ENCODE assay signal across 10 mouse cellular contexts in genomic region chr1:38392928-38393327, GRCm38 (mm10).
DNase-seq lines count a peak whose midpoint lies in the region; ATAC-seq and TF ChIP-seq lines count a peak whose summit lies in the region.
"Had no signal": no experiment of that assay in that cellular context is flagged by ENCODE, and none has a peak within 500 bp of the region (broad histone marks: within the 10 kb centered on the region; RNA-seq: fewer than 3 reads in every experiment).

No protein-coding gene starts in this region.

- no peak for TF ChIP-seq EP300 in stomach, postnatal 0 days (optimal IDR thresholded peaks at IDR 0.05)

- DNase-seq in forebrain, embryonic 10.5 days (ENCODE audit: extremely low spot score, low spot score): peak; percentile 44
- DNase-seq in ES-CJ7 (ENCODE audit: low read depth, low spot score): peak; percentile 63
- DNase-seq in cerebellum, adult 9-11 months: peak; percentile 21
- peak; percentile 78 for DNase-seq in gastrocnemius, postnatal 10 days
- DNase-seq in layer of hippocampus, adult 8-10 months (ENCODE audit: low spot score in 2 of 2): peak; percentile 49 to 71
- peak; percentile 92 for DNase-seq in lung, postnatal 36 days
- peak; percentile 63 for DNase-seq in stomach, postnatal 0 days (ENCODE audit: low spot score)

- H3K27ac ChIP-seq in forebrain, embryonic 10.5 days: no peak overlapping the region
- H3K27ac ChIP-seq in forebrain, embryonic 13.5 days: no peak overlapping the region
- no peak overlapping the region for H3K27ac ChIP-seq in stomach, postnatal 0 days (replicated peaks)
- H3K27ac ChIP-seq: limb, embryonic 12.5 days had no signal

- TF ChIP-seq CTCF in stomach, postnatal 0 days (IDR thresholded peaks at IDR 0.05; ENCODE audit: low read depth): peak; percentile 82

- H3K36me3 ChIP-seq in forebrain, embryonic 10.5 days (replicated peaks): no peaks in the 10 kb centered on the region
- no peaks in the 10 kb centered on the region for H3K36me3 ChIP-seq in forebrain, embryonic 13.5 days (ENCODE audit: poor library complexity, severe bottlenecking)
- no peaks in the 10 kb centered on the region for H3K36me3 ChIP-seq in stomach, postnatal 0 days (ENCODE audit: control insufficient read depth, insufficient read depth, low read length)
- H3K36me3 ChIP-seq: G1E; limb, embryonic 12.5 days had no signal

- H3K27me3 ChIP-seq in forebrain, embryonic 10.5 days (ENCODE audit: poor library complexity, severe bottlenecking): peaks cover 26% of the 10 kb centered on the region
- peaks cover 7% of the 10 kb centered on the region; the same call in 1 of the 2 replicates for H3K27me3 ChIP-seq in forebrain, embryonic 13.5 days
- no peaks in the 10 kb centered on the region for H3K27me3 ChIP-seq in stomach, postnatal 0 days (ENCODE audit: control insufficient read depth, insufficient read depth, low read length)
- H3K27me3 ChIP-seq: limb, embryonic 12.5 days had no signal

- H3K9me3 ChIP-seq in forebrain, embryonic 10.5 days: no peaks in the 10 kb centered on the region
- no peaks in the 10 kb centered on the region for H3K9me3 ChIP-seq in forebrain, embryonic 13.5 days (replicated peaks)
- H3K9me3 ChIP-seq in stomach, postnatal 0 days (ENCODE audit: control insufficient read depth, low read length): no peaks in the 10 kb centered on the region
- H3K9me3 ChIP-seq: G1E; limb, embryonic 12.5 days had no signal

- no peak overlapping the region for H3K4me2 ChIP-seq in forebrain, embryonic 13.5 days
- H3K4me2 ChIP-seq in stomach, postnatal 0 days (replicated peaks; ENCODE audit: low read depth): no peak overlapping the region
- H3K4me2 ChIP-seq: limb, embryonic 12.5 days had no signal

- H3K4me3 ChIP-seq in forebrain, embryonic 10.5 days: no peak overlapping the region
- no peak overlapping the region for H3K4me3 ChIP-seq in forebrain, embryonic 13.5 days
- no peak overlapping the region for H3K4me3 ChIP-seq in stomach, postnatal 0 days (ENCODE audit: low read depth, low read length)
- H3K4me3 ChIP-seq: limb, embryonic 12.5 days had no signal

- H3K4me1 ChIP-seq in forebrain, embryonic 10.5 days: peaks cover 71% of the 10 kb centered on the region
- peaks cover 51% of the 10 kb centered on the region for H3K4me1 ChIP-seq in forebrain, embryonic 13.5 days
- no peaks in the 10 kb centered on the region for H3K4me1 ChIP-seq in stomach, postnatal 0 days (replicated peaks; ENCODE audit: control insufficient read depth, insufficient read depth)

- ATAC-seq in forebrain, embryonic 13.5 days: no peak
- ATAC-seq in stomach, postnatal 0 days (ENCODE audit: low FRiP score, low TSS enrichment): no peak

- 61% methylated on average over 2 of the region's 2 CpGs for WGBS in forebrain, embryonic 10.5 days
- WGBS in forebrain, embryonic 13.5 days: 49% methylated on average over 2 of the region's 2 CpGs
- WGBS in stomach, postnatal 0 days: 27% methylated on average over 2 of the region's 2 CpGs

- no peak overlapping the region for H3K9ac ChIP-seq in forebrain, embryonic 13.5 days
- H3K9ac ChIP-seq in stomach, postnatal 0 days (ENCODE audit: low read length): no peak overlapping the region
- H3K9ac ChIP-seq: limb, embryonic 12.5 days had no signal

Comparison
In these comparisons a context has a peak if more than half of its experiments do, and no peak if none do; other contexts are left out.
1. DNase-seq: peak in every context shown above with its lines; median percentile 92 in lung, postnatal 36 days; 78 in gastrocnemius, postnatal 10 days; 63 in ES-CJ7; 63 in stomach, postnatal 0 days; 60 in layer of hippocampus, adult 8-10 months; 44 in forebrain, embryonic 10.5 days; 21 in cerebellum, adult 9-11 months.